Mouse (Mus musculus) spleen, postnatal 14 days (tissue): ENCODE data around the gene Myl12a.

ENCODE experiments used
- DNase-seq, 2 experiments: peaks; one replicate each; pipeline ENCODE4 v3.0.0; 2021 to 2022; ENCODE audit warnings: low spot score in 2 of 2

Gene Myl12a

GRCm38 (mm10) chr17:70989991-70990390 lies 12.7 kb downstream of the Myl12a start:
- DNase-seq: peak; percentile 29 to 34

GRCm38 (mm10) chr17:70989430-70989829 lies 13.2 kb downstream of the Myl12a start:
- no peak for DNase-seq

GRCm38 (mm10) chr17:70988337-70988767 lies 14.3 kb downstream of the Myl12a start:
- no peak for DNase-seq

- no peak for DNase-seq
Measured at GRCm38 (mm10) chr17:70986831-70987660, 15.6 kb downstream of the Myl12a start.

- DNase-seq: no peak
Measured at GRCm38 (mm10) chr17:70986355-70986740, 16.3 kb downstream of the Myl12a start.

- DNase-seq: no peak
Measured at GRCm38 (mm10) chr17:70985501-70986354, 16.9 kb downstream of the Myl12a start.

GRCm38 (mm10) chr17:70979345-70980223 lies 23.1 kb downstream of the Myl12a start:
- no peak for DNase-seq

- DNase-seq: no peak
Measured at GRCm38 (mm10) chr17:70977799-70978198, 24.9 kb downstream of the Myl12a start.

- peak in 1 of 2 experiments; percentile 25 for DNase-seq
Measured at GRCm38 (mm10) chr17:70974065-70974464, 28.6 kb downstream of the Myl12a start.

GRCm38 (mm10) chr17:70973398-70973797 lies 29.3 kb downstream of the Myl12a start:
- DNase-seq: no peak

- no peak for DNase-seq
Measured at GRCm38 (mm10) chr17:70971206-70971605, 31.5 kb downstream of the Myl12a start.

- no peak for DNase-seq
Measured at GRCm38 (mm10) chr17:70968606-70969191, 34.0 kb downstream of the Myl12a start.

GRCm38 (mm10) chr17:70967646-70968045 lies 35.0 kb downstream of the Myl12a start:
- DNase-seq: no peak

GRCm38 (mm10) chr17:70967191-70967590 lies 35.5 kb downstream of the Myl12a start:
- no peak for DNase-seq

- no peak for DNase-seq
Measured at GRCm38 (mm10) chr17:70966126-70966525, 36.6 kb downstream of the Myl12a start.

- DNase-seq: no peak
Measured at GRCm38 (mm10) chr17:70965281-70965680, 37.4 kb downstream of the Myl12a start.

GRCm38 (mm10) chr17:70963546-70963945 lies 39.1 kb downstream of the Myl12a start:
- DNase-seq: peak; percentile 85 to 90

GRCm38 (mm10) chr17:70951266-70951665 lies 51.4 kb downstream of the Myl12a start:
- no peak for DNase-seq

- DNase-seq: no peak
Measured at GRCm38 (mm10) chr17:70949171-70949570, 53.5 kb downstream of the Myl12a start.

- DNase-seq: no peak
Measured at GRCm38 (mm10) chr17:70948721-70949120, 54.0 kb downstream of the Myl12a start.

GRCm38 (mm10) chr17:70943779-70944178 lies 58.9 kb downstream of the Myl12a start:
- DNase-seq: no peak
